ENCODE assay signal across 18 mouse cellular contexts in the genomic region with DNA sequence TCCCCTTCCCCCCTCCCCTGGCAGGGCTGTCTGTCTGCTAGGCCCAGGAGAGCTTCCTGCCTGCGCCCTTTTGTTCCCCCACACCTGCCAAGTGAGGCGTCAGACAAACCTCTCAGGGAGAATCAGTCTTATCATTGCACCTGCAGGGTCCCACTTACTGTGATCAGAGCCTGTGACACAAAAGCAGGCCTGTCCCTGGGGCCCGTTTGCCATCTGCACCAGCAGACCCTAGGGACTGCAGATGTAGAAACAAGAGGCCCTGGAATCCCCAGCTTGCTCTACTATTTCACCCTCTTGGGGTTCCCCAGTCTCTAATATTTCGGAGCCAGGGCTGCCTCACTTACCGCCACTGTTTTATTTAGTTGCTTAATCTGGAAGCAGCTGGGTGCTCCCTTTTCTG.
A peak's percentile ranks its signal among the peaks of the same experiment; 100 is the strongest.
DNase-seq lines count a peak whose midpoint lies in the region; ATAC-seq lines count a peak whose summit lies in the region.
"Had no signal": no experiment of that assay in that cellular context is flagged by ENCODE, and none has a peak within 500 bp of the region (broad histone marks: within the 10 kb centered on the region; RNA-seq: fewer than 3 reads in every experiment).

No protein-coding gene starts in this region.

- H3K27me3 ChIP-seq in forebrain, embryonic 10.5 days (ENCODE audit: poor library complexity, severe bottlenecking): peaks cover 9% of the 10 kb centered on the region; the same call in 1 of the 2 replicates
- H3K27me3 ChIP-seq in forebrain, embryonic 11.5 days (ENCODE audit: control insufficient read depth, insufficient read depth, low read length): no peaks in the 10 kb centered on the region
- H3K27me3 ChIP-seq in midbrain, embryonic 10.5 days (ENCODE audit: low read depth, poor library complexity, severe bottlenecking): peaks cover 14% of the 10 kb centered on the region; the same call in 1 of the 2 replicates
- H3K27me3 ChIP-seq in midbrain, embryonic 11.5 days (ENCODE audit: control insufficient read depth, insufficient read depth, low read length): no peaks in the 10 kb centered on the region
- H3K27me3 ChIP-seq: embryonic facial prominence, embryonic 15.5 days; heart, embryonic 13.5 days; hindbrain, embryonic 12.5 days; intestine, embryonic 15.5 days; kidney, embryonic 15.5 days; Patski had no signal

- DNase-seq in forebrain, embryonic 10.5 days (ENCODE audit: extremely low spot score, low spot score): no peak
- no peak for DNase-seq in forebrain, embryonic 11.5 days (ENCODE audit: low spot score)
- no peak for DNase-seq in midbrain, embryonic 10.5 days (ENCODE audit: low spot score)
- DNase-seq in midbrain, embryonic 11.5 days (ENCODE audit: low spot score, missing footprints): no peak
- DNase-seq in spleen, postnatal 4 days (ENCODE audit: low spot score in 2 of 2): peak; percentile 51 to 66
- DNase-seq in thymus, postnatal 4 days: peak; percentile 75
- DNase-seq in right cerebral cortex, postnatal 10 days (ENCODE audit: low spot score in 2 of 2): no peak
- DNase-seq in cerebellum, postnatal 25 days: no peak
- DNase-seq: cerebellum, postnatal 36 days; lung, postnatal 14 days; right cerebral cortex, postnatal 4 days had no signal

- H3K4me2 ChIP-seq in forebrain, embryonic 11.5 days (ENCODE audit: low read depth, low read length, severe bottlenecking): no peak overlapping the region
- no peak overlapping the region for H3K4me2 ChIP-seq in midbrain, embryonic 11.5 days
- H3K4me2 ChIP-seq: embryonic facial prominence, embryonic 15.5 days; heart, embryonic 13.5 days; hindbrain, embryonic 12.5 days; intestine, embryonic 15.5 days; kidney, embryonic 15.5 days had no signal

- no peak overlapping the region for H3K9ac ChIP-seq in forebrain, embryonic 11.5 days (ENCODE audit: low read length)
- H3K9ac ChIP-seq in midbrain, embryonic 11.5 days (ENCODE audit: low read length): no peak overlapping the region
- H3K9ac ChIP-seq: embryonic facial prominence, embryonic 15.5 days; heart, embryonic 13.5 days; hindbrain, embryonic 12.5 days; intestine, embryonic 15.5 days; kidney, embryonic 15.5 days; liver, embryonic 14.5 days had no signal

- no peaks in the 10 kb centered on the region for H3K36me3 ChIP-seq in forebrain, embryonic 10.5 days (replicated peaks)
- no peaks in the 10 kb centered on the region for H3K36me3 ChIP-seq in forebrain, embryonic 11.5 days (ENCODE audit: control insufficient read depth, insufficient read depth, low read length)
- no peaks in the 10 kb centered on the region for H3K36me3 ChIP-seq in midbrain, embryonic 10.5 days
- no peaks in the 10 kb centered on the region for H3K36me3 ChIP-seq in midbrain, embryonic 11.5 days (ENCODE audit: control insufficient read depth, insufficient read depth, low read length)
- H3K36me3 ChIP-seq: embryonic facial prominence, embryonic 15.5 days; heart, embryonic 13.5 days; hindbrain, embryonic 12.5 days; intestine, embryonic 15.5 days; kidney, embryonic 15.5 days had no signal

- peak overlapping the region; percentile 17; the same call in 1 of the 2 replicates for H3K27ac ChIP-seq in forebrain, embryonic 10.5 days
- H3K27ac ChIP-seq in forebrain, embryonic 11.5 days (ENCODE audit: low read depth, low read length): no peak overlapping the region
- peak overlapping the region; percentile 65; the same call in 1 of the 2 replicates for H3K27ac ChIP-seq in midbrain, embryonic 10.5 days (replicated peaks)
- no peak overlapping the region for H3K27ac ChIP-seq in midbrain, embryonic 11.5 days (ENCODE audit: low read depth, low read length)
- H3K27ac ChIP-seq: embryonic facial prominence, embryonic 15.5 days; heart, embryonic 13.5 days; hindbrain, embryonic 12.5 days; intestine, embryonic 15.5 days; kidney, embryonic 15.5 days; liver, embryonic 14.5 days had no signal

- peaks cover 28% of the 10 kb centered on the region for H3K4me1 ChIP-seq in forebrain, embryonic 10.5 days
- no peaks in the 10 kb centered on the region for H3K4me1 ChIP-seq in forebrain, embryonic 11.5 days (replicated peaks; ENCODE audit: control insufficient read depth, insufficient read depth, low read length)
- H3K4me1 ChIP-seq in midbrain, embryonic 10.5 days: peaks cover 26% of the 10 kb centered on the region
- H3K4me1 ChIP-seq in midbrain, embryonic 11.5 days (ENCODE audit: control insufficient read depth, insufficient read depth, low read length): 0 out of 2 replicates have a peak, but pooled peaks cover 2% of the 10 kb centered on the region
- H3K4me1 ChIP-seq: embryonic facial prominence, embryonic 15.5 days; heart, embryonic 13.5 days; intestine, embryonic 15.5 days; kidney, embryonic 15.5 days had no signal

- H3K4me3 ChIP-seq in forebrain, embryonic 10.5 days: no peak overlapping the region
- no peak overlapping the region for H3K4me3 ChIP-seq in forebrain, embryonic 11.5 days (ENCODE audit: low read depth, low read length)
- no peak overlapping the region for H3K4me3 ChIP-seq in midbrain, embryonic 10.5 days
- no peak overlapping the region for H3K4me3 ChIP-seq in midbrain, embryonic 11.5 days (ENCODE audit: low read depth, low read length)
- H3K4me3 ChIP-seq: embryonic facial prominence, embryonic 15.5 days; heart, embryonic 13.5 days; hindbrain, embryonic 12.5 days; intestine, embryonic 15.5 days; kidney, embryonic 15.5 days had no signal

- H3K9me3 ChIP-seq in forebrain, embryonic 10.5 days: no peaks in the 10 kb centered on the region
- no peaks in the 10 kb centered on the region for H3K9me3 ChIP-seq in forebrain, embryonic 11.5 days (ENCODE audit: control insufficient read depth, low read length)
- no peaks in the 10 kb centered on the region for H3K9me3 ChIP-seq in midbrain, embryonic 10.5 days (replicated peaks)
- H3K9me3 ChIP-seq in midbrain, embryonic 11.5 days (ENCODE audit: control insufficient read depth, low read length): no peaks in the 10 kb centered on the region
- H3K9me3 ChIP-seq: embryonic facial prominence, embryonic 15.5 days; heart, embryonic 13.5 days; hindbrain, embryonic 12.5 days; intestine, embryonic 15.5 days; kidney, embryonic 15.5 days had no signal

- no peak for ATAC-seq in forebrain, embryonic 11.5 days (replicated peaks; ENCODE audit: low FRiP score)
- no peak for ATAC-seq in midbrain, embryonic 11.5 days (ENCODE audit: low FRiP score)
- ATAC-seq: intestine, embryonic 15.5 days; Patski had no signal

- WGBS in forebrain, embryonic 10.5 days: 27% methylated on average over 5 of the region's 5 CpGs
- 16% methylated on average over 5 of the region's 5 CpGs for WGBS in forebrain, embryonic 11.5 days
- WGBS in midbrain, embryonic 10.5 days: 29% methylated on average over 5 of the region's 5 CpGs
- 22% methylated on average over 5 of the region's 5 CpGs for WGBS in midbrain, embryonic 11.5 days

Comparison
In these comparisons a context has a peak if more than half of its experiments do, and no peak if none do; other contexts are left out.
1. H3K27ac ChIP-seq: peak in forebrain, embryonic 10.5 days (single experiment) and midbrain, embryonic 10.5 days (single experiment); none in forebrain, embryonic 11.5 days (single experiment) and midbrain, embryonic 11.5 days (single experiment).
2. DNase-seq: peak in spleen, postnatal 4 days (2 of 2) and thymus, postnatal 4 days (single experiment); none in forebrain, embryonic 10.5 days (single experiment), forebrain, embryonic 11.5 days (single experiment), midbrain, embryonic 10.5 days (single experiment), midbrain, embryonic 11.5 days (single experiment), right cerebral cortex, postnatal 10 days (0 of 2) and cerebellum, postnatal 25 days (0 of 2).